Comparison of ENCODE assay signal across 8 mouse cellular contexts in the genomic region with DNA sequence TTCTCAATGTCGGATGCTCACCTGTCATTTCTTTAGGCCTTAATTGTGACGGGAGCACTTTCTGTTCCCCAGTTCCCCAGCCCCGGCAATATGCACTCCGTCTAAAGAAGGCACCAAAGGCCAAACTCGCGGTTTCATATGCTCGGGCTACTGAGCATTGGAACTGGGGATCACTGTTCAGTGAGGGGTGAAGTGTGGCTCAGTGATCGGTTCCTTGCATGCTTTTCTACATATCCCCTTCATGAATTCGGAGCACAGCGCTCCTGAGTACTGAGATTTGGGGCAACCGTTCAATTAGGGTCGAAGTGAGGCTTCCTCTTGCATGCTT. TPM values are rescaled to one million over a fixed set of nuclear protein-coding genes. Genes with fewer than 3 reads are reported as not detected.
A peak's percentile ranks its signal among the peaks of the same experiment; 100 is the strongest.
DNase-seq lines count a peak whose midpoint lies in the region; ATAC-seq and TF ChIP-seq lines count a peak whose summit lies in the region.

No protein-coding gene starts in this region.

- H3K4me1 ChIP-seq in embryonic facial prominence, embryonic 10.5 days: peaks cover 17% of the 10 kb centered on the region
- no peaks in the 10 kb centered on the region for H3K4me1 ChIP-seq in intestine, embryonic 15.5 days (replicated peaks)

- peak; percentile 51 for ATAC-seq in intestine, embryonic 15.5 days

- peaks cover 23% of the 10 kb centered on the region for H3K27me3 ChIP-seq in embryonic facial prominence, embryonic 10.5 days (replicated peaks; ENCODE audit: low read depth, poor library complexity, severe bottlenecking)
- H3K27me3 ChIP-seq in intestine, embryonic 15.5 days (replicated peaks): no peaks in the 10 kb centered on the region
- H3K27me3 ChIP-seq in myocyte (ENCODE audit: control insufficient read depth, insufficient read depth, insufficient read length): no peaks in the 10 kb centered on the region

- peaks cover 11% of the 10 kb centered on the region for H3K36me3 ChIP-seq in embryonic facial prominence, embryonic 10.5 days (replicated peaks)
- H3K36me3 ChIP-seq in intestine, embryonic 15.5 days: no peaks in the 10 kb centered on the region
- H3K36me3 ChIP-seq in myocyte (ENCODE audit: control insufficient read depth, insufficient read depth): no peaks in the 10 kb centered on the region

- peak overlapping the region; percentile 81 for H3K4me2 ChIP-seq in intestine, embryonic 15.5 days (replicated peaks)
- H3K4me2 ChIP-seq in myocyte (ENCODE audit: low read depth): peak overlapping the region; percentile 87

- H3ac ChIP-seq in myocyte (ENCODE audit: control insufficient read depth, insufficient read length): peak overlapping the region; percentile 48

- H3K79me2 ChIP-seq in myocyte (ENCODE audit: control insufficient read depth, insufficient read depth): no peaks in the 10 kb centered on the region

- no peak for TF ChIP-seq POLR2A in myocyte (IDR thresholded peaks at IDR 0.05; ENCODE audit: insufficient read length, low read depth)

- 17% methylated on average over 12 of the region's 12 CpGs for WGBS in embryonic facial prominence, embryonic 10.5 days
- WGBS in intestine, embryonic 15.5 days: 15% methylated on average over 12 of the region's 12 CpGs

- H3K9me3 ChIP-seq in embryonic facial prominence, embryonic 10.5 days: no peaks in the 10 kb centered on the region
- no peaks in the 10 kb centered on the region for H3K9me3 ChIP-seq in intestine, embryonic 15.5 days

- peak overlapping the region; percentile 98 for H3K27ac ChIP-seq in layer of hippocampus, adult 2 months
- peak overlapping the region; percentile 88 for H3K27ac ChIP-seq in embryonic facial prominence, embryonic 10.5 days (replicated peaks)
- peak overlapping the region; percentile 93 for H3K27ac ChIP-seq in intestine, embryonic 15.5 days

- DNase-seq in layer of hippocampus, adult 2 months (ENCODE audit: low spot score in 2 of 2): no peak
- DNase-seq in layer of hippocampus, adult 9-10 months (ENCODE audit: low spot score): no peak
- DNase-seq in embryonic facial prominence, embryonic 10.5 days (ENCODE audit: low spot score): no peak
- DNase-seq in layer of hippocampus, postnatal 36 days: no peak
- DNase-seq in embryo, embryonic 10 days (ENCODE audit: low spot score): no peak
- no peak for DNase-seq in natural killer cell, adult 2 months (ENCODE audit: low spot score in 2 of 2)

- TF ChIP-seq CTCF in layer of hippocampus, adult 2 months (conservative IDR thresholded peaks at IDR 0.05): no peak; the same call in 1 of the 2 replicates

- peak overlapping the region; percentile 91 for H3K9ac ChIP-seq in intestine, embryonic 15.5 days

- peak overlapping the region; percentile 60 for H3K4me3 ChIP-seq in layer of hippocampus, adult 2 months
- H3K4me3 ChIP-seq in embryonic facial prominence, embryonic 10.5 days: peak overlapping the region; percentile 86
- peak overlapping the region; percentile 83 for H3K4me3 ChIP-seq in intestine, embryonic 15.5 days (replicated peaks)
- peak overlapping the region; percentile 19 for H3K4me3 ChIP-seq in myocyte

TF ChIP-seq in myocyte, 11 proteins besides CTCF, POLR2A, EP300 and RAD21:
- TF ChIP-seq POLR2AphosphoS2 (IDR thresholded peaks at IDR 0.05; ENCODE audit: insufficient read length, low read depth): no peak
- TF ChIP-seq MAX (IDR thresholded peaks at IDR 0.05; ENCODE audit: low read depth): no peak
- TF ChIP-seq TCF12 (IDR thresholded peaks at IDR 0.05; ENCODE audit: insufficient read depth, poor library complexity, severe bottlenecking): no peak
- TF ChIP-seq SRF (IDR thresholded peaks at IDR 0.05; ENCODE audit: control insufficient read depth, insufficient read length, low read depth): no peak
- no peak for TF ChIP-seq MYOD1 (IDR thresholded peaks at IDR 0.05; ENCODE audit: control insufficient read depth in 1 of 3, insufficient read length in 2 of 3, low read depth in 2 of 3)
- no peak for TF ChIP-seq MYOG (IDR thresholded peaks at IDR 0.05; ENCODE audit: control insufficient read depth in 1 of 3, insufficient read depth in 1 of 3, insufficient read length in 2 of 3, low read depth in 2 of 3)
- TF ChIP-seq CEBPB (IDR thresholded peaks at IDR 0.05; ENCODE audit: insufficient read depth, poor library complexity, severe bottlenecking): no peak
- TF ChIP-seq REST (IDR thresholded peaks at IDR 0.05; ENCODE audit: insufficient read depth, insufficient read length): no peak
- TF ChIP-seq TCF3 (IDR thresholded peaks at IDR 0.05; ENCODE audit: insufficient read length, low read depth): no peak
- no peak for TF ChIP-seq USF1 (IDR thresholded peaks at IDR 0.05; ENCODE audit: low read depth)
- no peak for TF ChIP-seq E2F4 (IDR thresholded peaks at IDR 0.05; ENCODE audit: insufficient read depth)

RNA-seq across cellular contexts. Expression of a gene that starts 0.3 kb away (rescaled TPM):
- 10 to 100 TPM; 63.0 to 64.3 TPM for total RNA-seq in layer of hippocampus, adult 2 months (2021)
- polyA plus RNA-seq in embryonic facial prominence, embryonic 10.5 days (2016; fragmentation: Nextera tagmentation; extraction: Ambion mirVana): 5.6 and 6.0 TPM in 2 replicates
- polyA plus RNA-seq in intestine, embryonic 15.5 days (2015; fragmentation: Nextera tagmentation; extraction: Ambion mirVana): 9.6 and 10.3 TPM in 2 replicates
- 0.54 TPM for polyA plus RNA-seq in myocyte (2012; fragmentation: generic; extraction: Trizol)
- 10 to 100 TPM; 60.9 to 64.0 TPM for total RNA-seq in layer of hippocampus, postnatal 36 days (2021)

RNA-seq across cellular contexts. Expression of a gene that starts 5.1 kb away (rescaled TPM):
- total RNA-seq in layer of hippocampus, adult 2 months (2021): 10 to 100 TPM; 19.4 to 21.7 TPM
- polyA plus RNA-seq in embryonic facial prominence, embryonic 10.5 days (2016; fragmentation: Nextera tagmentation; extraction: Ambion mirVana): 0.23 and 0.79 TPM in 2 replicates
- polyA plus RNA-seq in intestine, embryonic 15.5 days (2015; fragmentation: Nextera tagmentation; extraction: Ambion mirVana): 2.0 and 3.1 TPM in 2 replicates
- 0.04 TPM for polyA plus RNA-seq in myocyte (2012; fragmentation: generic; extraction: Trizol)
- total RNA-seq in layer of hippocampus, postnatal 36 days (2021): 10 to 100 TPM; 15.5 to 17.3 TPM

Comparison
In these comparisons a context has a peak if more than half of its experiments do, and no peak if none do; other contexts are left out.
1. H3K4me3 ChIP-seq: peak in every context shown above with its lines; median percentile 86 in embryonic facial prominence, embryonic 10.5 days; 83 in intestine, embryonic 15.5 days; 60 in layer of hippocampus, adult 2 months; 19 in myocyte.